Mouse (Mus musculus) small intestine, adult 2 months (tissue): ENCODE data around the gene Gstt1.

Source experiments
- CTCF ChIP-seq: fragments of 200-500 bp; IDR thresholded peaks from 2 replicates; pipeline ENCODE4 v1.5.1; 2012; ENCODE audit warnings: low read depth, mild to moderate bottlenecking, control low read depth, inconsistent platforms, low read length, moderate library complexity, mixed read lengths; ENCODE audit not compliant: insufficient replicate concordance, insufficient read length; ENCODE audit errors: extremely low read depth
- POLR2A ChIP-seq: fragments of 200-500 bp; IDR thresholded peaks from 2 replicates; pipeline ENCODE4 v1.6.1; 2012; ENCODE audit warnings: low read depth, mild to moderate bottlenecking, control low read depth, inconsistent platforms, low read length, moderate library complexity

DNA sequence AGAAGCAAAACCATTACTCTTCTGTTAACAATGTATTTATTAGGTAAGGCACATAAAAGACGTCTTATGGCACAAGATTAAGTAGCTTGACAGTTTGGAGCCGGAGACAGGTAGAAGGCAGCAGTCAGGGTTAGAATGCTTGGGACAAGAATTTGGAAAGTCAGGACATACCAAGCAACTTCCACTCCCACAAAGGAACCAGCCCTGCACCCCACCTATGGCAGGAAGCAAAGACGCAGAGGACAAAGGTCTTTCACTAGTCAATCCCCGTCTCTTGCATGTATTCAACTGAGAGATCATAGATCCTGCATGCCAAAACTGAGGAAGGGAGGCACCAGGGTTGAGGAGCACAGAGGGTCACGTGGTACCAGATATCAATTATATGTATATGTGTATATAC lies 24.3 kb downstream of the Gstt1 start:
- TF ChIP-seq CTCF, result no peak
- TF ChIP-seq POLR2A, result no peak
